In genomic region chr9:89793018-89793417, GRCm38 (mm10) we compare ENCODE assay signal across 9 mouse cellular contexts. TPM values are rescaled to one million over a fixed set of nuclear protein-coding genes. Genes with fewer than 3 reads are reported as not detected.
DNase-seq lines count a peak whose midpoint lies in the region; ATAC-seq and TF ChIP-seq lines count a peak whose summit lies in the region.
"Had no signal": no experiment of that assay in that cellular context is flagged by ENCODE, and none has a peak within 500 bp of the region (broad histone marks: within the 10 kb centered on the region; RNA-seq: fewer than 3 reads in every experiment).

No protein-coding gene starts in this region.

- H3K4me3 ChIP-seq in cortical plate, adult 2 months (ENCODE audit: insufficient read depth, low read length) = no peak overlapping the region

- peak; percentile 87 for TF ChIP-seq CTCF in cortical plate, adult 2 months (IDR thresholded peaks at IDR 0.05; ENCODE audit: extremely low read depth, insufficient read depth, low read length)

- H3K27ac ChIP-seq in cortical plate, adult 2 months (ENCODE audit: insufficient read depth, low read length) = no peak overlapping the region

- TF ChIP-seq POLR2A in cortical plate, adult 2 months (IDR thresholded peaks at IDR 0.05; ENCODE audit: extremely low read depth, insufficient read depth, low read length) = no peak

- intact Hi-C loops in heart, postnatal 14 days (cut with DNase I) = loop anchor here (5.0 kb wide), 1 partner anchor 86 kb away; the partner anchor contains the start of gene Tmed3

- peak; percentile 83 for ATAC-seq in megakaryocyte progenitor cell, adult 5-6 weeks (replicated peaks; ENCODE audit: poor library complexity)
- no peak for ATAC-seq in erythroblast, adult 5-6 weeks (replicated peaks; ENCODE audit: low FRiP score, poor library complexity, severe bottlenecking)

- H3K4me1 ChIP-seq in cortical plate, adult 2 months (ENCODE audit: control insufficient read depth, insufficient read depth, low read length) = no peaks in the 10 kb centered on the region

- peak; percentile 11 to 46 for DNase-seq in CD8-positive naive resting alpha-beta T cell, adult 2 months (ENCODE audit: low read depth in 2 of 2, low spot score in 2 of 2)
- peak; percentile 78 for DNase-seq in ZHBTc4 (ENCODE audit: low read depth, low spot score)
- peak; percentile 54 to 76 for DNase-seq in heart, postnatal 14 days
- peak; percentile 80 to 83 for DNase-seq in layer of hippocampus, postnatal 10 days (ENCODE audit: low spot score in 2 of 2)
- DNase-seq in right cerebral cortex, postnatal 25 days = peak; percentile 56

RNA-seq across cellular contexts. Expression of gene Ankrd34c, which starts 54.7 kb away (rescaled TPM):
- 7.5 and 7.6 TPM in 2 replicates for polyA plus RNA-seq in cortical plate, adult 2 months (2012; rRNA removed)
- not detected for total RNA-seq in heart, postnatal 14 days (2021)
- total RNA-seq in layer of hippocampus, postnatal 10 days (2021) = 1 to 10 TPM in 1 of 2 experiments, under 1 TPM in 1; 0.82 to 1.4 TPM
- not detected in 2 replicates for total RNA-seq in megakaryocyte progenitor cell, adult 5-6 weeks (2015)
- total RNA-seq in megakaryocyte progenitor cell, adult 5-6 weeks (2017) = not detected in 2 replicates
- total RNA-seq in erythroblast, adult 5-6 weeks (2015; ENCODE audit: low replicate concordance) = 0.21 TPM in 1 of 2 replicates, not detected in the other
- total RNA-seq in erythroblast, adult 5-6 weeks (2017; ENCODE audit: low replicate concordance) = not detected in 2 replicates
- polyA plus RNA-seq: heart, embryonic 16.5 days had no signal

Comparison
In these comparisons a context has a peak if more than half of its experiments do, and no peak if none do; other contexts are left out.
1. DNase-seq: peak in every context shown above with its lines; median percentile 82 in layer of hippocampus, postnatal 10 days; 78 in ZHBTc4; 65 in heart, postnatal 14 days; 56 in right cerebral cortex, postnatal 25 days; 28 in CD8-positive naive resting alpha-beta T cell, adult 2 months.